Mouse (Mus musculus): ENCODE data around the gene Fnip1. TPM values are rescaled to one million over a fixed set of nuclear protein-coding genes. Genes with fewer than 3 reads are reported as not detected.

Gene Fnip1
- 13.6 and 16.4 TPM in 2 replicates for total RNA-seq (2012; rRNA removed)
- 10 to 100 TPM in 1 of 2 experiments, not detected in 1; 11.9 TPM for polyA plus RNA-seq (2012; ENCODE audit: insufficient read depth in 1 of 2, insufficient read length in 2 of 2, low read depth in 1 of 2, low replicate concordance in 2 of 2, missing spikeins in 1 of 2)

DNA sequence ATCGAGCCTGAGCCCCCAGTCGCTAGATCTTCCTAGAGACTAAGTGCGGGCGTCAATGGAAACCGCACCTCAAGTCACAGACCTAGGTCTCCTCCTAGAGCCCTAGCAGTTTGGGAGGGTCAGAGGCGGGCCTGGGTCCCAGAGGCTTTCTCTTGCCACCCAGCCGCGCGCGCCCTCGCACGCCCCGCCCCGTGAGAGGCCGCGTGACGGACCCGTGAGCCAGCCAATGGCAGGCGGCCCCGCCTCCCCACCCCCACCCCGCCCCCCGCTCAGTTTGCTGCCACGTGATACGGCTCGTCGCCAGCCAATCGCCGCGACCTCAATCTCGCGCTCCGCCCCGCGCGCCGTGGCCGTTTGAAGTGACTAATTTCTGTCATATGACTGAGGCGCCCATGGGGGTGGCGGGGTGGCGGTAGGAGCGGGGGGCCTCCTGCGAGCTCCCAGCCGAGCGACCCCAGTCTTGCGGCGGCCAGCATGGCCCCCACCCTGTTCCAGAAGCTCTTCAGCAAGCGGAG lies at the start of gene Fnip1:
TSS of gene Fnip1 (plus strand) at position 377 of the 515 bp plus-strand sequence.
- H3K27ac ChIP-seq (ENCODE audit: control insufficient read depth, low read depth, low read length) = peak within 1 kb of the TSS; percentile 94
- H3K36me3 ChIP-seq (ENCODE audit: control insufficient read depth in 1 of 2, insufficient read depth in 2 of 2, low read length in 2 of 2) = peaks cover 0 to 35% of the 10 kb centered on the region in 2 experiments; a peak in 2 of 4 replicates
- no peaks in the 10 kb centered on the region for H3K27me3 ChIP-seq (ENCODE audit: control insufficient read depth in 1 of 2, insufficient read depth in 2 of 2, low read length in 2 of 2)
- H3K4me1 ChIP-seq (ENCODE audit: control insufficient read depth in 1 of 2, insufficient read depth in 2 of 2, low read length in 2 of 2) = peaks cover 14 to 24% of the 10 kb centered on the region in 2 experiments
- H3K79me2 ChIP-seq (ENCODE audit: control insufficient read depth, insufficient read depth, low read length, poor library complexity) = peaks cover 43% of the 10 kb centered on the region
- H3K9ac ChIP-seq (ENCODE audit: control insufficient read depth, low read depth, low read length, poor library complexity, severe bottlenecking) = peak within 1 kb of the TSS; percentile 99
- H3K4me3 ChIP-seq (ENCODE audit: control insufficient read depth in 1 of 2, insufficient read depth in 1 of 2, low read depth in 2 of 2, low read length in 2 of 2) = peak within 1 kb of the TSS; percentile 100
- DNase-seq (ENCODE audit: low read depth, low spot score) = peak; percentile 97
- no peaks in the 10 kb centered on the region for H3K9me3 ChIP-seq (replicated peaks; ENCODE audit: insufficient read depth, low read length)
- TF ChIP-seq USF2 (IDR thresholded peaks at IDR 0.05; ENCODE audit: borderline replicate concordance in 1 of 2, insufficient read depth in 1 of 2, low read depth in 1 of 2, low read length in 2 of 2) = peak in 1 of 2 experiments; percentile 59; a peak in 1 of 4 replicates
- peak; percentile 30; the same call in 1 of the 2 replicates for TF ChIP-seq NRF1 (IDR thresholded peaks at IDR 0.05; ENCODE audit: insufficient read depth, low read depth, low read length, poor library complexity, severe bottlenecking)
- peak; percentile 79 for TF ChIP-seq POLR2AphosphoS2 (IDR thresholded peaks at IDR 0.05; ENCODE audit: low read length)
- TF ChIP-seq HCFC1 (IDR thresholded peaks at IDR 0.05; ENCODE audit: low read depth, low read length) = peak; percentile 54
- 0 out of 2 replicates have a peak, but pooled peaks have one; percentile 44 for TF ChIP-seq ZKSCAN1 (IDR thresholded peaks at IDR 0.05; ENCODE audit: low read depth, low read length)
- TF ChIP-seq ETS1 (IDR thresholded peaks at IDR 0.05; ENCODE audit: low read depth, low read length) = peak; percentile 78
- TF ChIP-seq NELFE (IDR thresholded peaks at IDR 0.05; ENCODE audit: low read depth, low read length) = peak; percentile 84
- TF ChIP-seq USF1 (IDR thresholded peaks at IDR 0.05; ENCODE audit: low read depth, low read length) = peak; percentile 91
- no peak for TF ChIP-seq TBP (IDR thresholded peaks at IDR 0.05; ENCODE audit: low read depth, low read length)
- TF ChIP-seq POLR2A (IDR thresholded peaks at IDR 0.05; ENCODE audit: control insufficient read depth in 1 of 2, insufficient read depth in 1 of 2, low read depth in 1 of 2, low read length in 2 of 2, poor library complexity in 1 of 2) = peak; percentile 79 to 82
- peak; percentile 69; the same call in 1 of the 2 replicates for TF ChIP-seq MXI1 (IDR thresholded peaks at IDR 0.05; ENCODE audit: low read depth, low read length)
- 0 out of 2 replicates have a peak, but pooled peaks have one; percentile 46 for TF ChIP-seq E2F4 (IDR thresholded peaks at IDR 0.05; ENCODE audit: borderline replicate concordance, low read depth, low read length)
- 0 out of 2 replicates have a peak, but pooled peaks have one; percentile 34 for TF ChIP-seq MEF2A (IDR thresholded peaks at IDR 0.05; ENCODE audit: extremely low read depth, insufficient replicate concordance, low read depth, low read length, poor library complexity, severe bottlenecking)
- peak; percentile 72 for TF ChIP-seq MYB (IDR thresholded peaks at IDR 0.05; ENCODE audit: low read depth, low read length)
- TF ChIP-seq BHLHE40 (IDR thresholded peaks at IDR 0.05; ENCODE audit: borderline replicate concordance, low read depth, low read length) = peak; percentile 60; the same call in 1 of the 2 replicates
- TF ChIP-seq RCOR1 (IDR thresholded peaks at IDR 0.05; ENCODE audit: low read depth, low read length) = no peak
- peak; percentile 90 for TF ChIP-seq SIN3A (IDR thresholded peaks at IDR 0.05; ENCODE audit: low read length)
- no peak for TF ChIP-seq SMC3 (IDR thresholded peaks at IDR 0.05; ENCODE audit: low read depth, low read length)
- peak in 1 of 2 experiments; percentile 60; a peak in 2 of 4 replicates for TF ChIP-seq EP300 (IDR thresholded peaks at IDR 0.05; ENCODE audit: low read depth in 1 of 2, low read length in 2 of 2)
- TF ChIP-seq GATA1 (IDR thresholded peaks at IDR 0.05; ENCODE audit: low read depth, low read length) = no peak
- TF ChIP-seq RAD21 (IDR thresholded peaks at IDR 0.05; ENCODE audit: low read depth, low read length) = no peak
- TF ChIP-seq MYC (IDR thresholded peaks at IDR 0.05; ENCODE audit: low read depth, low read length) = 0 out of 2 replicates have a peak, but pooled peaks have one; percentile 40
- TF ChIP-seq TCF12 (IDR thresholded peaks at IDR 0.05; ENCODE audit: low read depth, low read length) = no peak; the same call in none of the 2 replicates
- TF ChIP-seq MAX (IDR thresholded peaks at IDR 0.05; ENCODE audit: low read length) = peak; percentile 64; the same call in 1 of the 2 replicates
- TF ChIP-seq JUND (IDR thresholded peaks at IDR 0.05; ENCODE audit: low read depth, low read length) = no peak
- no peak for TF ChIP-seq CTCF (IDR thresholded peaks at IDR 0.05 in 2 of 3, conservative IDR thresholded peaks at IDR 0.05 in 1 of 3; ENCODE audit: control insufficient read depth in 1 of 3, insufficient read depth in 1 of 3, low read depth in 2 of 3, low read length in 3 of 3, poor library complexity in 1 of 3, severe bottlenecking in 1 of 3)
- no peak for TF ChIP-seq ELF1 (IDR thresholded peaks at IDR 0.05; ENCODE audit: low read depth, low read length)
- TF ChIP-seq MAZ (IDR thresholded peaks at IDR 0.05; ENCODE audit: low read depth, low read length) = peak; percentile 90
- no peak for TF ChIP-seq GABPA (IDR thresholded peaks at IDR 0.05; ENCODE audit: low read depth, low read length)
- TF ChIP-seq TAL1 (IDR thresholded peaks at IDR 0.05; ENCODE audit: low read length) = no peak
- no peak for TF ChIP-seq UBTF (IDR thresholded peaks at IDR 0.05; ENCODE audit: borderline replicate concordance, insufficient read depth, low read depth, low read length)
- TF ChIP-seq CHD1 (IDR thresholded peaks at IDR 0.05; ENCODE audit: low read depth, low read length) = no peak; the same call in 1 of the 2 replicates
- TF ChIP-seq MAFK (IDR thresholded peaks at IDR 0.05; ENCODE audit: borderline replicate concordance, low read depth, low read length) = peak; percentile 24; the same call in 1 of the 2 replicates
- TF ChIP-seq CHD2 (IDR thresholded peaks at IDR 0.05; ENCODE audit: low read length) = no peak
- TF ChIP-seq ZNF384 (IDR thresholded peaks at IDR 0.05; ENCODE audit: low read depth, low read length) = peak; percentile 49
